Mouse (Mus musculus) small intestine, adult 2 months (tissue): ENCODE measurements around the gene Zc3h14. TPM values are rescaled to one million over a fixed set of nuclear protein-coding genes. Genes with fewer than 3 reads are reported as not detected.

Experiments
- H3K27ac ChIP-seq: fragments of 200-500 bp; 2 replicates; pipeline ENCODE4 v1.5.1; 2012; ENCODE audit warnings: low read depth, low read length, control low read depth, inconsistent platforms; ENCODE audit not compliant: insufficient read depth
- H3K27me3 ChIP-seq: fragments of 200-500 bp; 2 replicates; pipeline ENCODE4 v1.6.1; 2012; ENCODE audit warnings: mild to moderate bottlenecking, moderate library complexity, low read length, inconsistent platforms; ENCODE audit not compliant: control insufficient read depth, insufficient read depth
- H3K36me3 ChIP-seq: fragments of 200-500 bp; 2 replicates; pipeline ENCODE4 v1.6.1; 2012; ENCODE audit warnings: mild to moderate bottlenecking, low read length, control low read depth, inconsistent platforms; ENCODE audit not compliant: control insufficient read depth, insufficient read depth
- H3K4me1 ChIP-seq: fragments of 200-500 bp; 2 replicates; pipeline ENCODE4 v1.6.1; 2012; ENCODE audit warnings: low read length, inconsistent platforms, mixed read lengths; ENCODE audit not compliant: control insufficient read depth, insufficient read depth, insufficient read length
- H3K4me3 ChIP-seq: fragments of 200-500 bp; 2 replicates; pipeline ENCODE4 v1.5.1; 2012; ENCODE audit warnings: low read depth, mild to moderate bottlenecking, control low read depth, inconsistent platforms, low read length, moderate library complexity
- CTCF ChIP-seq: fragments of 200-500 bp; IDR thresholded peaks from 2 replicates; pipeline ENCODE4 v1.5.1; 2012; ENCODE audit warnings: low read depth, mild to moderate bottlenecking, control low read depth, inconsistent platforms, low read length, moderate library complexity, mixed read lengths; ENCODE audit not compliant: insufficient replicate concordance, insufficient read length; ENCODE audit errors: extremely low read depth
- POLR2A ChIP-seq: fragments of 200-500 bp; IDR thresholded peaks from 2 replicates; pipeline ENCODE4 v1.6.1; 2012; ENCODE audit warnings: low read depth, mild to moderate bottlenecking, control low read depth, inconsistent platforms, low read length, moderate library complexity
- WGBS: fragments of 180-500 bp; shearing (Covaris S2); methylation state at CpG from one replicate; pipeline ENCODE4 v1.1.7; 2018; 5-methylcytosine and 5-hydroxymethylcytosine counted together
- polyA plus RNA-seq: library from polyadenylated mRNA; depleted of rRNA; stranded (reverse); fragments of >200 nt; gene quantifications from 2 replicates; pipeline ENCODE4 v1.2.3, GENCODE M21; 2012

Gene Zc3h14
- polyA plus RNA-seq, 1 experiment, result 14.8 TPM

DNA sequence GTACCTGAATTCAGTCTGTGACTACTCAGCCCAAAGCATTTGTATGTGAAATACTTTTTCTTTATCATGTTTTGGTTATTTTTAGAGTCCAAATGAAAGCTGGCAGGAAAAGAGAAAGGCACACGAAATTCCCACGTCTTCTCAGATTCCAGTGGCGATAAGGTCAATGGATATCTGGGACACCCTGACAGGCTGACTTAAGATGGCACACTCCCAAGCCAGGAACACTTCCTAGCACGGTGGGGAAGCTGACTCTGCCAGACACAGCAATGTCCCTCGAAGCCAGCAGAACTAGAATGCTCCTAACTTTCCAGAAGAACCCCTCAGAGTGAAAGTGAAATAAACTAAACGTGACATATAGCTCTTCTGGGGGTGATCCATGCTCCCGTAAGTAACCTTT, 19.6 kb upstream of the Zc3h14 start:
- Histone ChIP-seq H3K36me3 (no peaks in the 10 kb centered on the region), H3K4me3 (no peak overlapping the region), H3K4me1 (peaks cover 17% of the 10 kb centered on the region), H3K27ac (peak overlapping the region; percentile 53; the same call in 1 of the 2 replicates), H3K27me3 (no peaks in the 10 kb centered on the region)
- WGBS, result 42% methylated on average over 7 of the region's 7 CpGs
- TF ChIP-seq CTCF (no peak), POLR2A (no peak)

DNA sequence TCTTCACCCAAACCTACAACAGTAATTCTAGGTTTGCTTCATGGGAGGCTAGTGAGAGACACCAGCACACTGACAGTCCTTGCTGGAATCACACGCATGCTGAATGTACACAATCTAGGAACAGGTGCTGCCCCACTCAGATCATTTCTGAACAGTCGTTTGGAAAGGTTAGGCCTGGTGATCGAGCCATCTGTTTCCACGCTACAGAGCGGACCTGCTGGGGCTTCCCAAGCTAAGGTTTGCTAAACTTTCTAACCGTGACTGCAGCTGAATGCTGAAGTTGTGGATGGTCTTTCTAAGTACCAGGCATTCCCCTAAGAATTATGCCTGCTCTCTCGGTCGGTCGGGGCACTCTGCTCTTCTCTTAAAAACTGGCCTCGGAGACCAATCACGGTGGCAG, 16.1 kb upstream of the Zc3h14 start:
- WGBS, result 84% methylated on average over 11 of the region's 11 CpGs
- H3K27ac ChIP-seq, result no peak overlapping the region
- no peak overlapping the region for H3K4me3 ChIP-seq
- TF ChIP-seq POLR2A (no peak), CTCF (no peak)
- H3K36me3 ChIP-seq, result no peaks in the 10 kb centered on the region
- H3K4me1 ChIP-seq, result peaks cover 16% of the 10 kb centered on the region
- H3K27me3 ChIP-seq, result no peaks in the 10 kb centered on the region

DNA sequence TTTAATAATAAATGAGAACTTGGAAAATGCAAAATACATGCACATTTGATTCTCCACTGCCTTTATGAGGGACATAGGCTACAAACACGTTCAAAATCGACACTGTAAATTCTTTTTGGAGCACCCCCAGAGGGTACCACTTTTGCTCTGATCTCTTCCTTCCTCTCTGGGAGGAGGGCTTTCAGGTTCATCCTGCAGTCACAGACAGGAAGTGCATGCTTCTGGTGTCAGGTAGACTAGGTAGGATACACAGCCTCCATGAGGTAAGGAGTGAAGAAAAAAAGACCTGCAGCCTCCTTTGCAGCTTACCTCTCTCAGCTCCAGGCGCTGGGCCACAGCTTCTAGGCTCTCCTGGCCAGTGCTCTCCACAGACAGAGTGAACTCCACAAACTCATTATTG, 13.6 kb upstream of the Zc3h14 start:
- peak overlapping the region; percentile 51 for H3K4me3 ChIP-seq

DNA sequence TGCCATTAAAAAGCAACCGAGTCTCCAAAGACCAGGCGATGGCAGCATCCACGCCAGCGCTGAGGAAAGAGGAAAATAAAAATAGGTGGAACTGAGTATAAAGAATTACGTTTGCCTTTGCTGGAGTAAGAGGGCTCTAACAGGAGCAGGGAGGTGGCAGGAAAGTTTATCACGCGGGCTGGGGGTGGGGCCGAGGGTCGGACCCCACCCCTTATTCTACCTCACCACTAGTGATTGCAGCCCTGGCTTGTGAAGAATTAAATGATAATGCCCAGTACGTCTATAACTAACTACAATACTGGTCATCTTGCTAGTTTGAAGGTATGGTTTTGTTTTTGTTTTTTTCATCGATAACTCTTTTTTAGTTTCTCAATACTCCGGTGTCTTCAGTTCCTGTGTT, 13.0 kb upstream of the Zc3h14 start:
- Histone ChIP-seq H3K4me3 (peak overlapping the region; percentile 51), H3K36me3 (no peaks in the 10 kb centered on the region), H3K4me1 (peaks cover 11% of the 10 kb centered on the region), H3K27me3 (no peaks in the 10 kb centered on the region), H3K27ac (no peak overlapping the region)
- TF ChIP-seq CTCF (no peak), POLR2A (no peak)
- WGBS, result 9% methylated on average over 12 of the region's 12 CpGs

More for the DNA sequence above, 13.6 kb upstream of the Zc3h14 start:
- Histone ChIP-seq H3K27me3 (no peaks in the 10 kb centered on the region), H3K27ac (no peak overlapping the region), H3K36me3 (no peaks in the 10 kb centered on the region), H3K4me1 (peaks cover 10% of the 10 kb centered on the region)
- TF ChIP-seq CTCF (no peak), POLR2A (no peak)
- 69% methylated on average over 3 of the region's 3 CpGs for WGBS

DNA sequence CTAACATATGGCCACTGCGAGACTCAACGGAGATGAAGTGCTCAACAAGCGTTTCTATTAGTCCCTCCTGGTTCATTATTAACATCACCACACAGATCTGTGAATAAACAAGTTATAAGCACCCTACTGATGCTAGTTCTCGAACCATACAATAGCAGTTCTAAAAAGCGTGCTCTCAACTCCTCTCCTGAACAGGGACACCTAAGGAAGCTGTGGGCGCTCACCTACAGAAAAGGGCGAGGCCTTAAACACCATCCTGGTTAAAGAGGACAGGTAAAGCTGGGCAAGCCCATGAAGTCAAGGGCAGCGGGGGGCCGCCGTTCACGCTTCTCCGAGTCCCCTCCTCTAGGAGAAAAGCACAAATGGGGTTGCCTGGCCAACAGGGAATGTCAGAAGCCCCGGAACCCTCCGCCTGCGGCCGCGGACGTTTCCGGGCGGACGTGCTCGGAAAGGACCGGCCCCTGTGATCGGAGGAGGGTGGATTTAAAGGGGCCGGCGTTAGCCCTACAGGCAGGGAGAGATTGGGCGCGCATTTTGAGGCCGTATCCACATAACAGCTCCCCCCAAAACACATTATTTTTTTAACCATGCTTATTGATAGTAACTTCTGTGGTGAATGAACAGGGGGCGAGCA, 12.4 kb upstream of the Zc3h14 start:
- Histone ChIP-seq H3K4me1 (peaks cover 11% of the 10 kb centered on the region), H3K4me3 (peak overlapping the region; percentile 92), H3K27me3 (no peaks in the 10 kb centered on the region), H3K36me3 (no peaks in the 10 kb centered on the region), H3K27ac (peak overlapping the region; percentile 33)
- peak; percentile 42; the same call in 1 of the 2 replicates for TF ChIP-seq POLR2A
- TF ChIP-seq CTCF, result no peak
- WGBS, result under 1% methylated on average over 30 of the region's 30 CpGs

DNA sequence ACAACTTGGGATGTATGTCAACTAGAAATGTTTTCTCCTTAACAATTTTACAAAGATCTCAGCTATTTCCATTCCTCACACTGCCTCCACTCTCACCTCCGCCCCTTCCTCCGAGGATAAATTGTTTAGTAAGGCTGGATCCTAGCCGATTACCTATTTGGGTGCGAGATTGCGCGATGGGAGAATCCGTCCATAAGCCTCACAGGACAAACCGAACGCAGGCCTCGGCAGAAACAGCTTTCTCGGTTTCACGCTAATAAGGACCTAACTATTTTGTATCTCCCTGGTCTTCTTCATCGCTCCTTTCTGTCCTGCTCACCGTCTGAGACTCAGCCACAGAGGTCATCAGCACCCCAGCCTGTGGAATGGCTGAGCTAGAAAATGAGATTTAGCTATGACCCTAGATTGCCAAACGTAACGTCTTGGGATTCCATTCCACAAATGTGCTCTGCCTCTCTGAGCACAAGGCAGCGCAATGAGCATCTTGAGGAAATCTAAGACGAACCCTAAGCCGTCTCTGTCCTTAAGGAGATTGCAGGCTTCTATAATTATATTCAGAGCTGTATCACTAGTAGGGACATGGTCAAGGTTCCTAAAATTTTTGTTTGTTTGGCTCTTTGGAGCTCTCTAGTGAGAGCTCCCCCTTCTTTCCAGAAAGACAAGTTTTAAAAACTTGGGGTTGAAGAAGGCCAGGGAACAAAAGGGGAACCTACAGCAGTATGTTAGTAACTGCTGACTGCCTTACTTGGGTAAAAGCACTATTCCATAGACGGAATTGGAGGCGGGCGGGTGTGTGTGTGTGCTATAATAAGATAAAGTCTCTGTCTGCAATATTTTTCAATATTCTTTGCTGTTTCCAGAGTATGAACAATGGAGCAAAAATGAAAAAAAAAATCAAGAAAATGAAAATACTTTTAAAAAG, 11.6 kb upstream of the Zc3h14 start:
- H3K4me3 ChIP-seq, result peak overlapping the region; percentile 92
- no peak for TF ChIP-seq POLR2A
- no peak for TF ChIP-seq CTCF
- no peaks in the 10 kb centered on the region for H3K27me3 ChIP-seq
- H3K27ac ChIP-seq, result peak overlapping the region; percentile 19; the same call in 1 of the 2 replicates
- 14% methylated on average over 22 of the region's 22 CpGs for WGBS
- H3K36me3 ChIP-seq, result no peaks in the 10 kb centered on the region
- H3K4me1 ChIP-seq, result peaks cover 11% of the 10 kb centered on the region
